Mouse (Mus musculus) forebrain, postnatal 0 days (tissue): ENCODE results near the gene Fcrlb. TPM values are rescaled to one million over a fixed set of nuclear protein-coding genes. Genes with fewer than 3 reads are reported as not detected.

ENCODE experiments used
- ATAC-seq: fragments of 200-750 bp; cut with Nextera tagmentation; 2 replicates; pipeline ENCODE4 v1.8.0; 2017; ENCODE audit warnings: mild to moderate bottlenecking, moderate library complexity
- DNase-seq: peaks from one replicate; pipeline ENCODE4 v3.0.0-alpha.2; 2015
- H3K27ac ChIP-seq: fragments of 300-500 bp; sonication (generic); 2 replicates; pipeline ENCODE4 v1.5.1; 2014; ENCODE audit warnings: low read depth, mild to moderate bottlenecking, antibody characterized with exemption, low read length, moderate library complexity, mixed read lengths
- H3K27me3 ChIP-seq: fragments of 300-500 bp; sonication (generic); 2 replicates; pipeline ENCODE4 v1.6.1; 2014; ENCODE audit warnings: mild to moderate bottlenecking, low read length, mixed read lengths; ENCODE audit not compliant: insufficient read depth
- H3K36me3 ChIP-seq: fragments of 300-500 bp; sonication (generic); 2 replicates; pipeline ENCODE4 v1.6.1; 2014; ENCODE audit warnings: mild to moderate bottlenecking, moderate library complexity; ENCODE audit not compliant: insufficient read depth
- H3K4me1 ChIP-seq: fragments of 300-500 bp; sonication (generic); 2 replicates; pipeline ENCODE4 v1.6.1; 2014; ENCODE audit warnings: antibody characterized with exemption; ENCODE audit not compliant: insufficient read depth
- H3K4me2 ChIP-seq: fragments of 300-500 bp; sonication (generic); 2 replicates; pipeline ENCODE4 v1.6.1; 2014; ENCODE audit warnings: low read depth, mild to moderate bottlenecking, moderate library complexity
- H3K4me3 ChIP-seq: fragments of 300-500 bp; sonication (generic); 2 replicates; pipeline ENCODE4 v1.5.1; 2014; ENCODE audit warnings: low read depth, low read length, mixed read lengths
- H3K9ac ChIP-seq: fragments of 300-500 bp; sonication (generic); 2 replicates; pipeline ENCODE4 v1.6.1; 2014; ENCODE audit warnings: mild to moderate bottlenecking
- H3K9me3 ChIP-seq: fragments of 300-500 bp; sonication (generic); 2 replicates; pipeline ENCODE4 v1.6.1; 2016; ENCODE audit warnings: low read length
- CTCF ChIP-seq: sonication (generic); IDR thresholded peaks from 2 replicates; pipeline ENCODE4 v1.5.1; 2016; ENCODE audit warnings: antibody characterized with exemption, control low read depth, low read depth
- WGBS: fragments of 180-500 bp; shearing (Covaris S2); extraction: QIAGEN DNeasy Blood & Tissue Kit; methylation state at CpG from one replicate; pipeline ENCODE4 v1.1.7; 2014; 5-methylcytosine and 5-hydroxymethylcytosine counted together
- polyA plus RNA-seq: library from polyadenylated mRNA; unstranded; fragments of >200 nt; fragmentation: Nextera tagmentation; extraction: Ambion mirVana; gene quantifications from 2 replicates; pipeline ENCODE4 v1.2.1, GENCODE M21; 2015
- total RNA-seq: library from RNA; depleted of rRNA; stranded (reverse); fragments of >200 nt; gene quantifications from 2 replicates; pipeline ENCODE4 v1.2.3, GENCODE M21; 2014

Gene Fcrlb
- total and polyA plus RNA-seq, 2 experiments from 2014 or later = 1.1 TPM; not detected in 1

GRCm38 (mm10) chr1:170939255-170939654, 26.5 kb upstream of the Fcrlb start:
- no peak for ATAC-seq
- H3K4me1 ChIP-seq = no peaks in the 10 kb centered on the region
- TF ChIP-seq CTCF = no peak
- no peaks in the 10 kb centered on the region for H3K36me3 ChIP-seq
- H3K9ac ChIP-seq = no peak overlapping the region
- H3K27me3 ChIP-seq = no peaks in the 10 kb centered on the region
- no peak overlapping the region for H3K4me2 ChIP-seq
- H3K4me3 ChIP-seq = no peak overlapping the region
- WGBS = 89% methylated on average over 12 of the region's 12 CpGs
- H3K9me3 ChIP-seq = no peaks in the 10 kb centered on the region
- H3K27ac ChIP-seq = no peak overlapping the region
- DNase-seq = no peak

DNA sequence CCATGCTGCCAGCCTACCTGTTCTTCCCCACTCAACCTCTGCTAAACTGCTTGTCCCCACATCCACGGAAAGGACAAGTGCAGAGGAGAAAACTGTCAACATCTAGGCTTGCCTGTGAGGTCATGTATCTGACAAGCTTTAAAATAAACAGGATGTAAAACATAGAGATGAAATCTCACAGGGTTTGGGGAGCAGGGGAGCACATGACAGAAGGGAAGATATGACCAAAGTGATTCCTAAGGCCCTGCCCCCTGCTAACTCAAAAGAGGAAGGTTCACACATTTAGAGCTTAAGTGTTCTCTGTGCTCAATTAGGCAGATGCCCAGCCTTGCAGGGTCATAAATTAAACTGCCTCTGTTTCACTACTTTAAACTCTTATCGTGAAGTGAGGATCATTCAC, 21.6 kb upstream of the Fcrlb start:
- Histone ChIP-seq H3K9ac (no peak overlapping the region), H3K9me3 (no peaks in the 10 kb centered on the region), H3K4me3 (no peak overlapping the region), H3K4me2 (no peak overlapping the region), H3K27ac (no peak overlapping the region), H3K4me1 (no peaks in the 10 kb centered on the region), H3K27me3 (no peaks in the 10 kb centered on the region), H3K36me3 (no peaks in the 10 kb centered on the region)
- ATAC-seq (no peak), DNase-seq (no peak)
- WGBS = 88% methylated on average over 2 of the region's 2 CpGs
- TF ChIP-seq CTCF = no peak

DNA sequence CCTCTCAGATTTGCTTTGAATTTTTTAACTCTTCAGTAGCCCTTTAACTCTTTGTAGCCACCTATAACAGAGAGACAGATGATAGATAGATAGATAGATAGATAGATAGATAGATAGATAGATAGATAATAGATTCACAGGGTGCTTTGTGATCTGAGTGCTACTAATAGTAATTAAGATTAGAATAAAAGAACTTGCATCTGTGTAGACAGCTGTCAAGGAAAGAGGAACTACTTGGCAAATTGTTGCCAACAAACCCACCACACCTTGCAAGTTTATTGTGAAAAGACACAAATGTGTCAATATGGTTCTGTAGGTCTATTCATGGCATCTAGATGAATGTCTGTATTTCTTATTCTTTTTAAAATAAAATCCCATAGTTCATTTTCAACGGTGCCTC, 21.2 kb upstream of the Fcrlb start:
- Histone ChIP-seq H3K9ac (no peak overlapping the region), H3K9me3 (no peaks in the 10 kb centered on the region)

DNA sequence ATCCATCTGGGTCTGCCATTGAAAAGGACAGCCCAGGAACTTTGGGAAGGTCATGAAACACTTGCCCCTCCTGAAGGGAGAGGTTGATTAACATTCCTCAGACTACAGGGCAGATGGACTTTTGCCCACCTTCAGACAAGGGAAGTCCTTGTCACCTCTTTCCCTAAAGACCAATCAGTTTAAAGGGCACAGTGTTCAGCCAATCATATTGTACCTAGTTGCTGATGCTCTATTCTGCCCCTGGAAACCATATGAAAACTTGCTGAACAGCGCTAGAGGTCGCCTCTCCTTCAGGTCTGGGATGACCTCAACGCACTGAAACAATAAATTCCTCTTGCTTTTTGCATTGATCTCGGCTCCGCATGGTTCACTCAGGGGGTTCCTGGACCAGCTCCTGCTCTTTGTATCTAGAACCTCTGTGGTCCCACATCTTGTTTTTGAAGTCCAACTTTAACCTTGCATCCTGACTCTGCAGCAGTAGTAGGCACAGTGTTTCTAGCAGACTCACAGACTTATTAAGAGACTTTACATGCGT, 20.7 kb upstream of the Fcrlb start:
- Histone ChIP-seq H3K36me3 (no peaks in the 10 kb centered on the region), H3K27ac (no peak overlapping the region), H3K9me3 (no peaks in the 10 kb centered on the region), H3K4me1 (no peaks in the 10 kb centered on the region), H3K9ac (no peak overlapping the region), H3K4me3 (no peak overlapping the region), H3K27me3 (no peaks in the 10 kb centered on the region), H3K4me2 (no peak overlapping the region)
- WGBS = 71% methylated on average over 6 of the region's 6 CpGs
- no peak for TF ChIP-seq CTCF
- DNase-seq = no peak
- no peak for ATAC-seq

More for the DNA sequence above, 21.2 kb upstream of the Fcrlb start:
- H3K4me3 ChIP-seq = no peak overlapping the region
- no peak overlapping the region for H3K4me2 ChIP-seq
- no peak overlapping the region for H3K27ac ChIP-seq
- ATAC-seq (no peak), DNase-seq (no peak)
- TF ChIP-seq CTCF = no peak
- H3K4me1 ChIP-seq = no peaks in the 10 kb centered on the region
- H3K36me3 ChIP-seq = no peaks in the 10 kb centered on the region
- no peaks in the 10 kb centered on the region for H3K27me3 ChIP-seq
- 94% methylated on average over 1 of the region's 1 CpGs for WGBS

- DNase-seq = no peak
- no peak for TF ChIP-seq CTCF
- H3K27ac ChIP-seq = no peak overlapping the region
- no peak for ATAC-seq
- no peak overlapping the region for H3K4me3 ChIP-seq
- H3K9me3 ChIP-seq = no peaks in the 10 kb centered on the region
- no peaks in the 10 kb centered on the region for H3K36me3 ChIP-seq
- no peak overlapping the region for H3K9ac ChIP-seq
- no peaks in the 10 kb centered on the region for H3K4me1 ChIP-seq
- no peak overlapping the region for H3K4me2 ChIP-seq
- 85% methylated on average over 3 of the region's 3 CpGs for WGBS
- no peaks in the 10 kb centered on the region for H3K27me3 ChIP-seq
Measured at GRCm38 (mm10) chr1:170932043-170932442, 19.3 kb upstream of the Fcrlb start.

DNA sequence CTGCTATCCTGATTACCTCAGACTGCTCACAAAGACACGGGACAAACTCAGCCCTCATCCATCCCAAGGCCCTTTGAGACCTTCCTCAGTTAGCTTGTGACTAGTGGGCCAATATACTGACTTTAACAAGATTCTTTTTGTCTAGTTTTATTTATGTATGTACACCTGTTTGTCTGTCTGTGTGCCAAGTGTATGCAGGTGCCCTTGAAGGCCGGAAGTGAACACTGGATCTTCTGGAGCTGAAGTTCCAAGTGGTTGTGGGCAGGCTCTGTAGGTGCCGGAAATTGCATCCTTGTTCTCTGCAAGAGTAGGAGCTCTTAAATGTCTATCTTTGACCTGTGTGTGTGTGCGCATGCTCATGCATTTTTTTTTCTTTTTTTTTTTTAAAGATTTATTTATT, 16.5 kb upstream of the Fcrlb start:
- H3K27ac ChIP-seq = no peak overlapping the region
- H3K9me3 ChIP-seq = no peaks in the 10 kb centered on the region
- no peak for DNase-seq
- H3K27me3 ChIP-seq = no peaks in the 10 kb centered on the region
- no peak overlapping the region for H3K9ac ChIP-seq
- no peaks in the 10 kb centered on the region for H3K36me3 ChIP-seq
- no peak for TF ChIP-seq CTCF
- ATAC-seq = no peak
- H3K4me1 ChIP-seq = no peaks in the 10 kb centered on the region
- H3K4me3 ChIP-seq = no peak overlapping the region
- no peak overlapping the region for H3K4me2 ChIP-seq
- WGBS = 86% methylated on average over 4 of the region's 4 CpGs

DNA sequence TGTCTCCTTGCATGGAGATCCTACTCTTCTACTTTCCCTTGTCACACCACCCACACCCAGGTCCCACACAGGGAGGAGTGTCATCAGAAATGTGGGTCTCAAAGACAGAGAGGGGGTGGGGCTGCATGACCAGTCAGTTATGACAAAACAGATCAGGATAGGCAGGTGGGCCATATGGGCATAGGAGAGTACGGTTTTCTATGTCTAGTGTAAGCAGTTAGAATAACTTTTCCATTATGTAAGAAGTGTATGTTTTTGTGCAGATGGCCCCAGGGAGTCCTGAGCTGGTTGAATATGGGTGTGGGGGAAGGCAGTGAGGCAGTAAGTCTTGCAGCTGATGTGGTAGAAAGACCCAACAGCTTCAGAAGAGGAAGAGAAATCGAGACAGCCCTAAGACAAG, 15.7 kb upstream of the Fcrlb start:
- Histone ChIP-seq H3K27ac (no peak overlapping the region), H3K27me3 (no peaks in the 10 kb centered on the region), H3K4me3 (no peak overlapping the region), H3K9me3 (no peaks in the 10 kb centered on the region), H3K9ac (no peak overlapping the region), H3K4me2 (no peak overlapping the region), H3K36me3 (no peaks in the 10 kb centered on the region), H3K4me1 (no peaks in the 10 kb centered on the region)
- TF ChIP-seq CTCF = no peak
- no peak for DNase-seq
- ATAC-seq = no peak
- WGBS = 82% methylated on average over 2 of the region's 2 CpGs
